Mouse (Mus musculus) spleen, adult 2 months (tissue): ENCODE measurements around the gene Gm49601.

Source experiments
- CTCF ChIP-seq: fragments of 200-500 bp; IDR thresholded peaks from 2 replicates; pipeline ENCODE4 v1.5.1; 2011; ENCODE audit warnings: mild to moderate bottlenecking, inconsistent platforms; ENCODE audit not compliant: insufficient read depth, insufficient read length, insufficient replicate concordance; ENCODE audit errors: extremely low read depth
- POLR2A ChIP-seq: fragments of 200-500 bp; IDR thresholded peaks from 2 replicates; pipeline ENCODE4 v1.6.1; 2011; ENCODE audit warnings: low read depth, low read length, inconsistent platforms

- no peak for TF ChIP-seq CTCF
- TF ChIP-seq POLR2A, result no peak
These were observed 2.7 kb upstream of the Gm49601 start for GRCm38 (mm10) chr16:18628948-18629340.
